Mouse (Mus musculus): ENCODE measurements around the gene Irak3.

DNA sequence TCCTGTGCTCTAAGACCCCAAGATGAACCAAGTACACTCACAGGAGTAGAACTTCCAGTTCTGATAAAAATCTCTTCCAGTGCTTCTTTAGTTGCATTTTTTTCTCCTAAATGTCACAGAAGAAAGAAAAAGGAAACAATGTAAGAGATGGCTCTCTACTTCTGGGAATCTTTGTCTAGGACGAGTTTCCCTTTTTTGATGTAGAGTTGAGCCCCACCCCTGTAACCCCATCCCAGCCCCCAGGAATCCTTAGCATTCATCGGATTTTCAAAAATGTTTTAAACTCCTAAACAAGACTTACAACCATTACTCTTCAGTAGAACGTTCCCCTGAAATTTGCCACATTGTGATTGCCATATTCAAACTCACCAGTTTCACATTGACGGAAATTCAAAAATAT is 31.7 kb downstream of the Irak3 start:
- TF ChIP-seq ZC3H11A (IDR thresholded peaks at IDR 0.05; ENCODE audit: borderline replicate concordance, low read depth, low read length) (no peak), ZNF384 (IDR thresholded peaks at IDR 0.05; ENCODE audit: low read depth, low read length) (peak; percentile 17; the same call in 1 of the 2 replicates), MAFK (IDR thresholded peaks at IDR 0.05; ENCODE audit: insufficient read depth, low read depth, low read length) (no peak)
